Mouse (Mus musculus) hindbrain, embryonic 15.5 days (tissue): Measurements from ENCODE around the gene Ngdn. TPM values are rescaled to one million over a fixed set of nuclear protein-coding genes. Genes with fewer than 3 reads are reported as not detected.
"Not testable (repeated sequence)": the region's sequence is repeated elsewhere in the genome, so short reads cannot be mapped to it uniquely, and the experiment has no call there.

Experiments used
- ATAC-seq: fragments of 200-750 bp; cut with Nextera tagmentation; 2 replicates; pipeline ENCODE4 v1.8.0; 2017; ENCODE audit warnings: low read depth, moderate number of reproducible peaks, moderate TSS enrichment; ENCODE audit not compliant: low FRiP score
- H3K27ac ChIP-seq: fragments of 300-500 bp; sonication (generic); replicated peaks from 2 replicates; pipeline ENCODE4 v1.5.1; 2015; ENCODE audit warnings: mild to moderate bottlenecking, inconsistent platforms
- H3K27me3 ChIP-seq: fragments of 300-500 bp; sonication (generic); 2 replicates; pipeline ENCODE4 v1.6.1; 2015; ENCODE audit warnings: control low read depth, inconsistent platforms
- H3K36me3 ChIP-seq: fragments of 300-500 bp; sonication (generic); 2 replicates; pipeline ENCODE4 v1.6.1; 2015; ENCODE audit warnings: control low read depth, inconsistent platforms
- H3K4me1 ChIP-seq: fragments of 300-500 bp; sonication (generic); replicated peaks from 2 replicates; pipeline ENCODE4 v1.6.1; 2015; ENCODE audit warnings: control low read depth, inconsistent platforms
- H3K4me2 ChIP-seq: fragments of 300-500 bp; sonication (generic); 2 replicates; pipeline ENCODE4 v1.6.1; 2015; ENCODE audit warnings: moderate library complexity, mild to moderate bottlenecking, inconsistent platforms
- H3K4me3 ChIP-seq: fragments of 300-500 bp; sonication (generic); 2 replicates; pipeline ENCODE4 v1.5.1; 2015; ENCODE audit warnings: mild to moderate bottlenecking, inconsistent platforms
- H3K9ac ChIP-seq: fragments of 300-500 bp; sonication (generic); 2 replicates; pipeline ENCODE4 v1.6.1; 2015; ENCODE audit warnings: inconsistent platforms
- H3K9me3 ChIP-seq: fragments of 300-500 bp; sonication (generic); 2 replicates; pipeline ENCODE4 v1.6.1; 2016; ENCODE audit warnings: control low read depth, inconsistent platforms
- WGBS: fragments of 180-500 bp; shearing (Covaris S2); methylation state at CpG from one replicate; pipeline ENCODE4 v1.1.7; 2015; 5-methylcytosine and 5-hydroxymethylcytosine counted together
- polyA plus RNA-seq: library from polyadenylated mRNA; unstranded; fragments of >200 nt; fragmentation: Nextera tagmentation; extraction: Ambion mirVana; gene quantifications from 2 replicates; pipeline ENCODE4 v1.2.1, GENCODE M21; 2015

Gene Ngdn
- 47.3 and 50.1 TPM in 2 replicates for polyA plus RNA-seq

GRCm38 (mm10) chr14:55014991-55015766 lies at the start of gene Ngdn:
Ngdn (plus strand) TSS chr14:55015454.
- Histone ChIP-seq H3K27me3 (no peaks in the 10 kb centered on the region), H3K4me1 (peaks cover 7% of the 10 kb centered on the region), H3K27ac (peak within 1 kb of the TSS; percentile 90), H3K4me3 (peak within 1 kb of the TSS; percentile 60), H3K4me2 (peak within 1 kb of the TSS; percentile 78), H3K9me3 (no peaks in the 10 kb centered on the region), H3K9ac (peak within 1 kb of the TSS; percentile 61), H3K36me3 (0 out of 2 replicates have a peak, but pooled peaks cover 11% of the 10 kb centered on the region)
- peak; percentile 98 for ATAC-seq
- WGBS = under 1% methylated on average over 36 of the region's 36 CpGs

- H3K4me3 ChIP-seq = no peak overlapping the region
Measured at GRCm38 (mm10) chr14:54965631-54966030, 49.6 kb upstream of the Ngdn start.

GRCm38 (mm10) chr14:54966320-54966977 lies 48.8 kb upstream of the Ngdn start, which contains the start of gene Myh6:
Myh6 (minus strand) TSS chr14:54966927.
- H3K4me3 ChIP-seq = no peak within 1 kb of the TSS
- no peak within 1 kb of the TSS for H3K4me2 ChIP-seq
- H3K27ac ChIP-seq = no peak within 1 kb of the TSS
- no peaks in the 10 kb centered on the region for H3K9me3 ChIP-seq
- no peaks in the 10 kb centered on the region for H3K4me1 ChIP-seq
- 81% methylated on average over 7 of the region's 7 CpGs for WGBS
- H3K9ac ChIP-seq = no peak within 1 kb of the TSS
- H3K36me3 ChIP-seq = no peaks in the 10 kb centered on the region
- no peaks in the 10 kb centered on the region for H3K27me3 ChIP-seq
- ATAC-seq = no peak

More at GRCm38 (mm10) chr14:54965631-54966030, 49.6 kb upstream of the Ngdn start:
- WGBS = 73% methylated on average over 6 of the region's 6 CpGs
- H3K4me1 ChIP-seq = no peaks in the 10 kb centered on the region
- H3K9ac ChIP-seq = no peak overlapping the region
- H3K27me3 ChIP-seq = no peaks in the 10 kb centered on the region
- H3K36me3 ChIP-seq = no peaks in the 10 kb centered on the region
- H3K27ac ChIP-seq = no peak overlapping the region
- H3K4me2 ChIP-seq = no peak overlapping the region
- ATAC-seq = no peak
- no peaks in the 10 kb centered on the region for H3K9me3 ChIP-seq

GRCm38 (mm10) chr14:54967874-54968273 lies 47.4 kb upstream of the Ngdn start:
- ATAC-seq = no peak
- no peaks in the 10 kb centered on the region for H3K4me1 ChIP-seq
- no peak overlapping the region for H3K4me3 ChIP-seq
- no peaks in the 10 kb centered on the region for H3K27me3 ChIP-seq
- 86% methylated on average over 3 of the region's 3 CpGs for WGBS
- no peak overlapping the region for H3K9ac ChIP-seq
- H3K4me2 ChIP-seq = no peak overlapping the region
- no peak overlapping the region for H3K27ac ChIP-seq
- H3K9me3 ChIP-seq = no peaks in the 10 kb centered on the region
- H3K36me3 ChIP-seq = no peaks in the 10 kb centered on the region

DNA sequence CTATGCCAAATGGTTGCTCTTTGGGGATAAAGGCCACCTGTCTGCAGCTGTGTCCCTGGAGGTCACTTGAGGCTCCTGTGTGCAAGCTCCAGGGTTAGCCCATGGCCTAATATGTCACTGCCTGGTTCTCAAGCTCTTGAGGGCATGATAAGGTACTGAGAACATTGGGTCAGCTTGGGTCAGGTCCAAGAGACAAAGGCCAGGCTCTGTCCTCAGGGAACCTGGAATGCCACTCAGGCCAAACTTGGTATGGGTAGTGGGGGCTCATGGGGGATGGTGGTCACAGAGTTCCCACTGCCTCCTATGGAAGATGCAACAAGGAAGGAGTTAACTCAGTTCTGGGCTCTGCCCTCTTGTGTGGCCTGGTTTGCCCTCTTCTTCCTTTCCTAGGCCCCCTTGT lies 46.9 kb upstream of the Ngdn start:
- H3K9ac ChIP-seq = no peak overlapping the region
- no peak overlapping the region for H3K4me3 ChIP-seq
- H3K27me3 ChIP-seq = no peaks in the 10 kb centered on the region
- H3K27ac ChIP-seq = no peak overlapping the region
- no peaks in the 10 kb centered on the region for H3K4me1 ChIP-seq
- H3K4me2 ChIP-seq = no peak overlapping the region
- H3K9me3 ChIP-seq = no peaks in the 10 kb centered on the region
- no peak for ATAC-seq
- H3K36me3 ChIP-seq = no peaks in the 10 kb centered on the region

DNA sequence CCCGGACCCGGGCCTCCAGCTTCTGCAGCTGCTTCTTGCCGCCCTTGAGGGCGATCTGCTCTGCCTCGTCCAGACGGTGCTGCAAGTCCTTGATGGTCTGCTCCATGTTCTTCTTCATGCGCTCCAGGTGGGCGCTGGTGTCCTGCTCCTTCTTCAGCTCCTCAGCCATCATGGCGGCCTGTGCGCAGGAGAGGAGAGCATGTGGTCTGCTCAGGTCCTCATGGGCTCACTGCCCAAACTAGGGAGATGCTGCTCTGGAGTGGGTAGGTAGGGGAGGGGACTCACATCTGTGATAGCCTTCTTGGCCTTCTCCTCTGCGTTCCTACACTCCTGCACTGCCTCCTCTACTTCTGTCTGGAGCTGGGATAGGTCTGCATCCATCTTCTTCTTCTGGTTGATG lies 42.5 kb upstream of the Ngdn start:
- 0 out of 2 replicates have a peak overlapping the region, but pooled peaks have one; percentile 80 for H3K27ac ChIP-seq
- not testable (repeated sequence) for ATAC-seq, H3K4me3 ChIP-seq, H3K9me3 ChIP-seq, H3K9ac ChIP-seq, H3K36me3 ChIP-seq, H3K4me2 ChIP-seq, H3K27me3 ChIP-seq
- WGBS = 88% methylated on average over 11 of the region's 11 CpGs
- peaks cover 18% of the 10 kb centered on the region for H3K4me1 ChIP-seq

GRCm38 (mm10) chr14:54974068-54974791 lies 41.0 kb upstream of the Ngdn start:
- WGBS = 60% methylated on average over 6 of the region's 6 CpGs
- H3K9ac ChIP-seq = no peak overlapping the region
- 0 out of 2 replicates have a peak overlapping the region, but pooled peaks have one; percentile 5 for H3K4me2 ChIP-seq
- no peaks in the 10 kb centered on the region for H3K36me3 ChIP-seq
- no peaks in the 10 kb centered on the region for H3K27me3 ChIP-seq
- peak; percentile 81 for ATAC-seq
- H3K4me1 ChIP-seq = peaks cover 18% of the 10 kb centered on the region
- no peak overlapping the region for H3K4me3 ChIP-seq
- H3K9me3 ChIP-seq = no peaks in the 10 kb centered on the region
- peak overlapping the region; percentile 80 for H3K27ac ChIP-seq

DNA sequence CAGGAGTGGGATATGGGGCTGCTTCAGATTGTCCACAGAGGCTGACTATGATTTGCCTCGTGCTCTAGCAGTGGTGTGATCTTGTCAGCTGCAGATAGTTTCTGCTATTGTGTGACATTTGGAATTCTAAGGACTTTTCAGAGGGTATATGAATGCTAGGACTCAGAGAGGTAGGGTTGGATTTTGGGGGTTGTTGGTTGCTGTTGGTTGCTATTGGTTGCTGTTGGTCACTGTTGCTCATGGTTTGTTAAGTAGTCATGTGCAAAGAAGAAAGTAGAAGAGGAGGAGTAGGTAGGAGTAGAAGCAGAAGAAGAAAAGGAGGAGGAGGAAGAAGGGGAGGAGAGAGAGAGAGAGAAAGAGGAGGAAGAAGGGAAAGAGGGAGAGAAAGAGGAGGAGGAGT lies 38.6 kb upstream of the Ngdn start, which contains the start of gene Gm17428:
TSS of gene Gm17428 (plus strand) at position 301 of the 400 bp plus-strand sequence.
- WGBS = 78% methylated on average over 1 of the region's 1 CpGs
- Histone ChIP-seq H3K27me3 (no peaks in the 10 kb centered on the region), H3K4me2 (no peak within 1 kb of the TSS), H3K9ac (no peak within 1 kb of the TSS), H3K36me3 (no peaks in the 10 kb centered on the region), H3K9me3 (no peaks in the 10 kb centered on the region), H3K4me1 (peaks cover 18% of the 10 kb centered on the region), H3K27ac (no peak within 1 kb of the TSS), H3K4me3 (no peak within 1 kb of the TSS)
- ATAC-seq = no peak

DNA sequence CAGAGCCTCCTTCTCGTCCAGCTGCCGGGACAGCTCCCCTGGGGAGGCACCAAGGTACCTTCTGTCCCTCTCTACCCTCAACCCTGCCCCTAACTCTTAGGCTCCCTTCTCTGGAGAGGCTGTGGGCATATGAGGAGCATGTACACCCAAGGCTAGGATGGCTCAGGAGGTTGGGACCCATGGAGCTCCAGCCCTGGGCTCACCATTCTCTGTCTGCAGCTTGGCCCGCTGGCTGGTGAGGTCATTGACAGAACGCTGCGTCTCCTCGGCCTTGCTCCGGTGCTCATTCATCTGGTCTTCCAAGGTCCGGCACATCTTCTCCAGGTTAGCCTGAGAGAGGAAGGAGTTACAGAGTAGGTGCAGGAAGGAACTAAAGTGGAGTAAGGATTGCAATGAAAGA lies 36.6 kb upstream of the Ngdn start:
- Histone ChIP-seq H3K27me3 (no peaks in the 10 kb centered on the region), H3K9ac (no peak overlapping the region), H3K4me3 (no peak overlapping the region), H3K9me3 (no peaks in the 10 kb centered on the region), H3K36me3 (no peaks in the 10 kb centered on the region), H3K27ac (no peak overlapping the region), H3K4me2 (no peak overlapping the region), H3K4me1 (peaks cover 17% of the 10 kb centered on the region)
- ATAC-seq = no peak
- 92% methylated on average over 8 of the region's 8 CpGs for WGBS

DNA sequence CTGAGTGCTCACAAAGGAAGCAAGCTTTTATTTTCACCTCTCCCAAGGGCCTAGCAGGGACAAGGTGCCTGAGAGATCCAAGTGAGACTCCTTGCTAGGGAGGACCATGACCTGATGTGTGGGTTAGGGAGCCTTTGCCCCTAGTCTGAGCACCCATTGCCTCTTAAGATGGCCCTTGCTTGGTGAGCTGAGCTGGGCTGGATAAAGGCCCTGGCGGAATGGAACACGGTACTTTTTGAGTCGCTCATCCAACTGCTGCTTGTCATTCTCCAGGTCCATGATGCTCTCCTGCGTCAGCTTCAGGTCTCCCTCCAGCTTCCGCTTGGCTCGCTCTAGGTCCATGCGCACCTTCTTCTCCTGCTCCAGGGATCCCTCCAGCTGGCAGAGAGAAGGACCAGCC lies 33.3 kb upstream of the Ngdn start:
- Histone ChIP-seq H3K9ac (no peak overlapping the region), H3K27me3 (no peaks in the 10 kb centered on the region), H3K36me3 (no peaks in the 10 kb centered on the region), H3K27ac (no peak overlapping the region), H3K4me2 (no peak overlapping the region), H3K9me3 (no peaks in the 10 kb centered on the region), H3K4me3 (no peak overlapping the region), H3K4me1 (no peaks in the 10 kb centered on the region)
- WGBS = 96% methylated on average over 7 of the region's 7 CpGs
- no peak for ATAC-seq

DNA sequence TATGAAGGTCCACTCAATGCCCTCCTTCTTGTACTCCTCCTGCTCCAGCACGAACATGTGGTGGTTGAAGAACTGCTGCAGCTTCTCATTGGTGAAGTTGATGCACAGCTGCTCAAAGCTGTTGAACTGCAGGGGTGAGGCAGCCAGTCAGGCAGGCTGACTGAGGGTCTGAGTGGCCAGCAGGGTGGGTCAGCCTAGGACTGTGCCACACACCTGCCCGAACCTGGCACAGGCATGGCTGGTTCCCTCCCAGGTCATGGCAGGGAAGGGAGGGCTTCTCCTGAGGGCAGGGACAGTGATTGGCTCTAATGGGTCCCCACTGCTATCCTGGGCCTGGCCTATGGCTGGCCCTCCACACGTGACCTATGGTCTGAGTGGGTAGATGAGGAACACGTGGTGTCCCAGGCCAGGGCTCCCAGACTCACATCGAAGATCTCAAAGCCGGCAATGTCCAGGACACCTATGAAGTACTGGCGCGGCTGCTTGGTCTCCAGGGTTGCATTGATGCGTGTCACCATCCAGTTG lies 26.8 kb upstream of the Ngdn start:
- not testable (repeated sequence) for H3K4me3 ChIP-seq, H3K27me3 ChIP-seq, H3K9me3 ChIP-seq, H3K36me3 ChIP-seq, H3K4me2 ChIP-seq, H3K4me1 ChIP-seq, H3K9ac ChIP-seq, H3K27ac ChIP-seq
- 88% methylated on average over 9 of the region's 9 CpGs for WGBS
- ATAC-seq = 0 out of 2 replicates have a peak, but pooled peaks have one; percentile 27

DNA sequence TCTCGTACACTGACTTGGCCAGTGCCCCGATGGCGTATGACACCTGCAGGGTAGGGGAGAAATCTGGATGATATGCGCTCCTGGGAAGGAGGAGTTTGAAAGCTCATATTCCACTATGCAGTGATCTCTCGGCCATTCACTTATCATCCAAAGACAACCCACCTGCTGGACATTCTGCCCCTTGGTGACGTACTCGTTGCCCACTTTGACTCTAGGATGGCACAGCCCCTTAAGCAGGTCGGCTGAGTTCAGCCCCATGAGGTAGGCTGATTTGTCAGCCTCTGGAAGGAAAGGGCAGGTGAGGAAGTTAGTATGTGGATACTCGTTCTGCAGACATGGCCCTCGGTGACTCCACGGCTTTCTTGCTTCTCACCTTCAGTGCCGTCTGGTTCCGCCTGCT lies 26.4 kb upstream of the Ngdn start:
- Histone ChIP-seq H3K4me3 (no peak overlapping the region), H3K9me3 (no peaks in the 10 kb centered on the region), H3K27me3 (no peaks in the 10 kb centered on the region), H3K9ac (no peak overlapping the region), H3K4me2 (no peak overlapping the region), H3K4me1 (no peaks in the 10 kb centered on the region), H3K36me3 (no peaks in the 10 kb centered on the region), H3K27ac (no peak overlapping the region)
- ATAC-seq = no peak
- 93% methylated on average over 13 of the region's 13 CpGs for WGBS
